Mouse (Mus musculus): ENCODE data around the gene Tenm2.

DNA sequence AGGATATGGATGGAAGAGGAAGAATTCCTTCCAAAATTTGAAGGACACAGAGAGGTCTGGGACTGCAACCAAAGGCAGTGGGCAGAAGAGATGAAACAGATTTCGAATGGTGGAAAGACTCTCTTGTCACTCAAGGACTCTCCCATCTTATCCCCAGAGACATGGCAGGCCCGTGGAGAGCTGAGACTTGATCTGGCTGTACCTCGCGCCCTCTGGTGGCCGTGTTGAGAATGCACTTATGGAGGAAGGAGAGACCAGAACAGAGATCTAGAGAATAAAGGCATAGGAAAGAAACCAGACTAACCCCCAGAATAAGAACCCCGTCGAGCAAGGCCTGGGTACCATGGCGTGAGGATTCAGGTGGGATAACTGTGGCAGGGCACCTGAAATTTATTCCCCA, 709.4 kb downstream of the Tenm2 start:
- TF ChIP-seq CTCF (IDR thresholded peaks at IDR 0.05; ENCODE audit: low read depth) (peak; percentile 87), EP300 (IDR thresholded peaks at IDR 0.05; ENCODE audit: low read depth) (no peak)
